Mouse (Mus musculus) adrenal gland, postnatal 25 days (tissue): ENCODE measurements around the gene Plod3. TPM values are rescaled to one million over a fixed set of nuclear protein-coding genes. Genes with fewer than 3 reads are reported as not detected.
A peak's percentile ranks its signal among the peaks of the same experiment; 100 is the strongest.

Experiments used
- DNase-seq: peaks from one replicate; pipeline ENCODE4 v3.0.0; 2021; ENCODE audit warnings: mixed read lengths
- microRNA-seq, 2 experiments: library from miRNA; unstranded; fragments of <30 nt; microRNA quantifications; one replicate each; pipeline ENCODE4 v1.2.0; 2021
- total RNA-seq: library from RNA; stranded (reverse); gene quantifications from 2 replicates; pipeline ENCODE4 v1.2.3, GENCODE M21; 2021

Gene Plod3
- total RNA-seq, 1 experiment from 2014 or later = 66.7 TPM

GRCm38 (mm10) chr5:137024318-137024717 lies 37.5 kb downstream of the Plod3 start:
- no peak for DNase-seq

- peak; percentile 84 for DNase-seq
These were observed 38.3 kb downstream of the Plod3 start for GRCm38 (mm10) chr5:137025132-137025531.

- DNase-seq = no peak
These were observed 39.3 kb downstream of the Plod3 start, which contains the start of gene Vgf for GRCm38 (mm10) chr5:137026092-137026491. Gene Vgf (plus strand): TSS chr5:137026392.

- DNase-seq = no peak
These were observed 41.9 kb downstream of the Plod3 start for GRCm38 (mm10) chr5:137028561-137029272.

- DNase-seq = no peak
These were observed 42.4 kb downstream of the Plod3 start for GRCm38 (mm10) chr5:137029273-137029585.

- DNase-seq = peak; percentile 97
These were observed 43.0 kb downstream of the Plod3 start for GRCm38 (mm10) chr5:137029643-137030415.

GRCm38 (mm10) chr5:137030416-137030810 lies 43.6 kb downstream of the Plod3 start:
- DNase-seq = no peak

- peak; percentile 59 for DNase-seq
These were observed 44.5 kb downstream of the Plod3 start for GRCm38 (mm10) chr5:137031076-137032032.

- no peak for DNase-seq
These were observed 45.2 kb downstream of the Plod3 start for GRCm38 (mm10) chr5:137032033-137032421.

GRCm38 (mm10) chr5:137032641-137033074 lies 45.8 kb downstream of the Plod3 start:
- DNase-seq = peak; percentile 97

GRCm38 (mm10) chr5:137036211-137036610 lies 49.4 kb downstream of the Plod3 start:
- no peak for DNase-seq

GRCm38 (mm10) chr5:137039453-137039852 lies 52.6 kb downstream of the Plod3 start:
- DNase-seq = no peak

- DNase-seq = no peak
These were observed 54.6 kb downstream of the Plod3 start for GRCm38 (mm10) chr5:137041442-137041841.

GRCm38 (mm10) chr5:137043997-137044396 lies 57.2 kb downstream of the Plod3 start:
- no peak for DNase-seq

- peak; percentile 99 for DNase-seq
These were observed 58.8 kb downstream of the Plod3 start, which contains the start of gene Ap1s1 for GRCm38 (mm10) chr5:137045402-137046323. Gene Ap1s1 (minus strand): TSS chr5:137046135.

Small RNAs within 50 kb of the gene (microRNA-seq; reads per million reads assigned to microRNA genes)
- gene Mir702 = 18.5 to 22.0 reads per million in 2 experiments

Other genes starting within 250 kb of the Plod3 start
- gene Col26a1, start 103.8 kb upstream of the Plod3 start, total RNA-seq = 1.0 and 1.6 TPM in 2 replicates
- gene Ift22, start 78.9 kb upstream of the Plod3 start, total RNA-seq = 31.3 and 35.6 TPM in 2 replicates
- 150 and 200 TPM in 2 replicates for gene Fis1, start 33.7 kb upstream of the Plod3 start, total RNA-seq
- 8.8 and 9.4 TPM in 2 replicates for gene Cldn15, start 20.4 kb upstream of the Plod3 start, total RNA-seq
- gene Znhit1, start 1.0 kb downstream of the Plod3 start, total RNA-seq = 74.8 and 85.9 TPM in 2 replicates
- gene Vgf, start 39.4 kb downstream of the Plod3 start, total RNA-seq = 7.4 and 11.0 TPM in 2 replicates
- gene Ap1s1, start 59.1 kb downstream of the Plod3 start, total RNA-seq = 97.4 and 117 TPM in 2 replicates
- gene Serpine1, start 85.2 kb downstream of the Plod3 start, total RNA-seq = 2.0 and 3.4 TPM in 2 replicates
- gene Trim56, start 129.2 kb downstream of the Plod3 start, total RNA-seq = 44.0 and 53.3 TPM in 2 replicates
- gene Muc3, start 162.3 kb downstream of the Plod3 start, total RNA-seq = not detected in 2 replicates
- 0.15 TPM in 1 of 2 replicates, not detected in the other for gene Muc3a, start 225.4 kb downstream of the Plod3 start, total RNA-seq